In the genomic region with DNA sequence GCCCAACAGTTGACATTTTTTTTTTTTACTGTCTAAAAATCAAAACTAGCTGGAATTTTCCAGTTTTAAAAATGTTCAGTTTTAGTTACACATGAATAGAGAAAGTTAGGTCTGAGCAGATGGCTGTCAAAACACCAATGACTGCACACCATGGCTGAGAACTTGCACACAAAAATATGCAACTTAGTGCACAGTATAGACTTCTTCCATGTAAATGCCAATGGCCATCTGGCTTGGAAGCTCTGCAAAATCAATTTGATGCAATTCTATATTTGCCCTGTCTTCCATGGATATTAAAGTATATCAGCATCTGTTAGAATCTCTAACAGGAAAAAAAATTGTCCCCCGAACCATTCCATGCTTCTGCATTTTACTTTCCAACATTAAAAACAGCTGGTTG, we compare ENCODE assay signal across 20 mouse cellular contexts.
A peak's percentile ranks its signal among the peaks of the same experiment; 100 is the strongest.
DNase-seq lines count a peak whose midpoint lies in the region; ATAC-seq lines count a peak whose summit lies in the region.
"Had no signal": no experiment of that assay in that cellular context is flagged by ENCODE, and none has a peak within 500 bp of the region (broad histone marks: within the 10 kb centered on the region; RNA-seq: fewer than 3 reads in every experiment).

No protein-coding gene starts in this region.

- no peak for ATAC-seq in embryonic facial prominence, embryonic 14.5 days (ENCODE audit: low read depth)
- ATAC-seq: forebrain, embryonic 15.5 days; intestine, embryonic 16.5 days; liver, postnatal 0 days; midbrain, embryonic 16.5 days had no signal

- no peaks in the 10 kb centered on the region for H3K4me1 ChIP-seq in embryonic facial prominence, embryonic 14.5 days (ENCODE audit: control insufficient read depth, insufficient read depth, low read length)
- H3K4me1 ChIP-seq: forebrain, embryonic 15.5 days; heart, embryonic 10.5 days; hindbrain, embryonic 13.5 days; kidney, embryonic 15.5 days; stomach, embryonic 15.5 days had no signal

- 32% methylated on average over 1 of the region's 1 CpGs for WGBS in embryonic facial prominence, embryonic 14.5 days

- DNase-seq in layer of hippocampus, adult 18-20 months (ENCODE audit: low spot score in 2 of 2), result peak; percentile 22 to 63
- DNase-seq in layer of hippocampus, postnatal 36 days, result no peak
- peak; percentile 35 for DNase-seq in embryonic facial prominence, embryonic 14.5 days (ENCODE audit: low spot score)
- DNase-seq in layer of hippocampus, adult 9-11 months, result peak; percentile 40
- peak; percentile 57 to 79 for DNase-seq in right cerebral cortex, postnatal 10 days (ENCODE audit: low spot score in 2 of 2)
- no peak for DNase-seq in embryo, embryonic 11 days
- no peak for DNase-seq in retina, embryonic 14.5 days (ENCODE audit: low spot score)
- DNase-seq: adrenal gland, postnatal 14 days; cerebellum, adult 9-10 months; gastrocnemius, postnatal 36 days; heart, postnatal 14 days; liver; liver, postnatal 0 days had no signal

- no peak overlapping the region for H3K4me3 ChIP-seq in embryonic facial prominence, embryonic 14.5 days (ENCODE audit: low read depth, low read length)
- H3K4me3 ChIP-seq: forebrain, embryonic 15.5 days; heart, embryonic 10.5 days; hindbrain, embryonic 13.5 days; kidney, embryonic 15.5 days; stomach, embryonic 15.5 days had no signal

- H3K36me3 ChIP-seq in embryonic facial prominence, embryonic 14.5 days (ENCODE audit: control insufficient read depth, insufficient read depth, low read length), result no peaks in the 10 kb centered on the region
- H3K36me3 ChIP-seq: forebrain, embryonic 15.5 days; heart, embryonic 10.5 days; hindbrain, embryonic 13.5 days; kidney, embryonic 15.5 days; stomach, embryonic 15.5 days had no signal

- H3K9me3 ChIP-seq in embryonic facial prominence, embryonic 14.5 days (ENCODE audit: control insufficient read depth, low read length), result no peaks in the 10 kb centered on the region
- H3K9me3 ChIP-seq: forebrain, embryonic 15.5 days; heart, embryonic 10.5 days; hindbrain, embryonic 13.5 days; kidney, embryonic 15.5 days; stomach, embryonic 15.5 days had no signal

- no peak overlapping the region for H3K9ac ChIP-seq in embryonic facial prominence, embryonic 14.5 days (ENCODE audit: low read depth, low read length)
- H3K9ac ChIP-seq: forebrain, embryonic 15.5 days; hindbrain, embryonic 13.5 days; kidney, embryonic 15.5 days; liver, postnatal 0 days; stomach, embryonic 15.5 days had no signal

- no peaks in the 10 kb centered on the region for H3K27me3 ChIP-seq in embryonic facial prominence, embryonic 14.5 days (replicated peaks; ENCODE audit: control insufficient read depth, insufficient read depth, low read length)
- H3K27me3 ChIP-seq: forebrain, embryonic 15.5 days; hindbrain, embryonic 13.5 days; kidney, embryonic 15.5 days; stomach, embryonic 15.5 days had no signal

- no peak overlapping the region for H3K27ac ChIP-seq in embryonic facial prominence, embryonic 14.5 days (replicated peaks; ENCODE audit: low read depth, low read length)
- H3K27ac ChIP-seq: forebrain, embryonic 15.5 days; heart, embryonic 10.5 days; hindbrain, embryonic 13.5 days; kidney, embryonic 15.5 days; stomach, embryonic 15.5 days had no signal

- no peak overlapping the region for H3K4me2 ChIP-seq in embryonic facial prominence, embryonic 14.5 days (ENCODE audit: low read depth, low read length)
- H3K4me2 ChIP-seq: forebrain, embryonic 15.5 days; hindbrain, embryonic 13.5 days; kidney, embryonic 15.5 days; stomach, embryonic 15.5 days had no signal

Comparison
In these comparisons a context has a peak if more than half of its experiments do, and no peak if none do; other contexts are left out.
1. DNase-seq: peak in layer of hippocampus, adult 18-20 months (2 of 2), embryonic facial prominence, embryonic 14.5 days (single experiment), layer of hippocampus, adult 9-11 months (single experiment) and right cerebral cortex, postnatal 10 days (2 of 2); none in layer of hippocampus, postnatal 36 days (0 of 2), embryo, embryonic 11 days (single experiment) and retina, embryonic 14.5 days (single experiment).